Mouse (Mus musculus) thymus, adult 2 months (tissue): ENCODE results near the gene Csmd2.

Source experiments
- CTCF ChIP-seq: fragments of 200-500 bp; IDR thresholded peaks from 2 replicates; pipeline ENCODE4 v1.5.1; 2012; ENCODE audit warnings: mild to moderate bottlenecking, control low read depth, low read length, moderate library complexity, borderline replicate concordance; ENCODE audit not compliant: control insufficient read depth, poor library complexity, insufficient read depth; ENCODE audit errors: extremely low read depth
- POLR2A ChIP-seq: fragments of 200-500 bp; IDR thresholded peaks from 2 replicates; pipeline ENCODE4 v1.6.1; 2012; ENCODE audit warnings: mild to moderate bottlenecking, low read length, control low read depth, moderate library complexity; ENCODE audit not compliant: control insufficient read depth, poor library complexity, insufficient read depth; ENCODE audit errors: extremely low read depth

DNA sequence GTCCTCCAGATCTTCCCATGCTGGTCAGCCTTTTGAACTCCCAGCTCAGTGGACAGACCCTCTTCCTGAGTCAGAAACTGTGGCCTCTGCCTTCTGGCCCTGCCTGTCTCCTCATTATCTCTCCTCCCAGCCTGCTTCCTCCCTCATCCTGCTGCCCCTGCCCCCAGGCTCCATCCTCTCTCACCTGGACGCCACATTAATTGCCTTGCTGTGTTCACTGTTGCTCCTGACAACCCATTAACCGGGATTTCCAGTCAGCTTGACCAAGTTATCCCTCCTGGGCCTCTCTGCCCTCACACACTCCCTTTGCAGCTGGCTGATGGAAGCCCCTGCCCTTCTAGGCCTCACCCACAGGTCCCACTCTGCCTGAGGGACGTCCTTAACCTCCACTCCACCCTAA lies 167.6 kb downstream of the Csmd2 start:
- no peak for TF ChIP-seq CTCF
- no peak for TF ChIP-seq POLR2A
